Mouse (Mus musculus): Measurements from ENCODE around the gene Ugt1a6a. TPM values are rescaled to one million over a fixed set of nuclear protein-coding genes. Genes with fewer than 3 reads are reported as not detected.

Gene Ugt1a6a
- polyA plus RNA-seq, 1 experiment from 2014 or later, result 0.48 TPM

DNA sequence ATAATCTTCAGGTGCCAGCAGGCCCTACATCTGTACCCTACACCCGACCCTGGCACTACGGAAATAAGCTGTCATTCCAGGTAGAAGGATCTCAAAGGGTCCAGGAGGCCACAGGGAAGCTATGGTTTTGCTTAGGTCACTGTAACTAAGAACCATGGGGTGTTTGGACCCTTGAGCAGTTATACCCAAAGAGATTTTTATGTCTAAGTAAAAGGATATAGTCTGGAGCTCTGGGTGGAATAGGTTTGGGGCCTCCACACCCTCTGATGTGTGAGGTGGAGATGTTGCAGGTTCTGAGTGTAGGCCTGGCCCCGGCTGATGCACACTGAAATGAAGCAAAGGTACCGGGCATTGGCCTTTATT, 99.6 kb downstream of the Ugt1a6a start:
- no peak overlapping the region for H3K9ac ChIP-seq (replicated peaks; ENCODE audit: low read length)
- 70% methylated on average over 4 of the region's 4 CpGs for WGBS
- H3K4me2 ChIP-seq (ENCODE audit: low read depth, low read length), result no peak overlapping the region
- no peaks in the 10 kb centered on the region for H3K36me3 ChIP-seq (replicated peaks; ENCODE audit: control insufficient read depth, insufficient read depth, low read depth, low read length)
- no peak for ATAC-seq (replicated peaks; ENCODE audit: insufficient number of reproducible peaks, low FRiP score, low TSS enrichment, low read depth)
- no peak overlapping the region for H3K27ac ChIP-seq (replicated peaks; ENCODE audit: low read depth, low read length)
- no peaks in the 10 kb centered on the region for H3K27me3 ChIP-seq (ENCODE audit: control insufficient read depth, insufficient read depth, low read length)
- peaks cover 94% of the 10 kb centered on the region for H3K9me3 ChIP-seq (replicated peaks; ENCODE audit: control insufficient read depth, low read length)
- DNase-seq (ENCODE audit: low spot score), result no peak
- H3K4me3 ChIP-seq (ENCODE audit: low read depth, low read length), result no peak overlapping the region
- no peaks in the 10 kb centered on the region for H3K4me1 ChIP-seq (ENCODE audit: control insufficient read depth, insufficient read depth, low read length)

DNA sequence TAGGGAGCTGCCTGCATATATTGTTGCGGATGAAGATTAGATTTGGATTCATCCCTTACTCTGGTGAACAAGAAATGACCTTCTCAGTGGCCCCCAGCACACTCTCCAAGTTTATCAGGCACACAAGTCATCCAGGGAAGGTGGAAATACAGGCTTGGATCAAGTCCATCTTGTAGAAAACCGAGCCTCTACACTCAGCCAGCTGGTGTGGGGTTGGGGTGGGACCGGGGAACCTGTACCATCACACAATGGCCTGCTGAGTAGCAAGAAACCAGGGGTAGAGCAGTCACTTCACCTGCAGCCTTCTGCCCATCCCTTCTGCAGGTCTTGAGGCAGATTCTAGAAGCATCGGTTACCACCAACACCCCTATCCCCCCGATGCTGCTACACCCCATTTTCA, 100.0 kb downstream of the Ugt1a6a start:
- H3K27ac ChIP-seq (replicated peaks; ENCODE audit: low read depth, low read length), result no peak overlapping the region
- H3K27me3 ChIP-seq (ENCODE audit: control insufficient read depth, insufficient read depth, low read length), result no peaks in the 10 kb centered on the region
- H3K4me3 ChIP-seq (ENCODE audit: low read depth, low read length), result no peak overlapping the region
- no peaks in the 10 kb centered on the region for H3K4me1 ChIP-seq (ENCODE audit: control insufficient read depth, insufficient read depth, low read length)
- WGBS, result 46% methylated on average over 5 of the region's 5 CpGs
- H3K9ac ChIP-seq (replicated peaks; ENCODE audit: low read length), result no peak overlapping the region
- ATAC-seq (replicated peaks; ENCODE audit: insufficient number of reproducible peaks, low FRiP score, low TSS enrichment, low read depth), result no peak
- H3K36me3 ChIP-seq (replicated peaks; ENCODE audit: control insufficient read depth, insufficient read depth, low read depth, low read length), result no peaks in the 10 kb centered on the region
- H3K9me3 ChIP-seq (replicated peaks; ENCODE audit: control insufficient read depth, low read length), result peaks cover 95% of the 10 kb centered on the region
- H3K4me2 ChIP-seq (ENCODE audit: low read depth, low read length), result no peak overlapping the region
- no peak for DNase-seq (ENCODE audit: low spot score)

DNA sequence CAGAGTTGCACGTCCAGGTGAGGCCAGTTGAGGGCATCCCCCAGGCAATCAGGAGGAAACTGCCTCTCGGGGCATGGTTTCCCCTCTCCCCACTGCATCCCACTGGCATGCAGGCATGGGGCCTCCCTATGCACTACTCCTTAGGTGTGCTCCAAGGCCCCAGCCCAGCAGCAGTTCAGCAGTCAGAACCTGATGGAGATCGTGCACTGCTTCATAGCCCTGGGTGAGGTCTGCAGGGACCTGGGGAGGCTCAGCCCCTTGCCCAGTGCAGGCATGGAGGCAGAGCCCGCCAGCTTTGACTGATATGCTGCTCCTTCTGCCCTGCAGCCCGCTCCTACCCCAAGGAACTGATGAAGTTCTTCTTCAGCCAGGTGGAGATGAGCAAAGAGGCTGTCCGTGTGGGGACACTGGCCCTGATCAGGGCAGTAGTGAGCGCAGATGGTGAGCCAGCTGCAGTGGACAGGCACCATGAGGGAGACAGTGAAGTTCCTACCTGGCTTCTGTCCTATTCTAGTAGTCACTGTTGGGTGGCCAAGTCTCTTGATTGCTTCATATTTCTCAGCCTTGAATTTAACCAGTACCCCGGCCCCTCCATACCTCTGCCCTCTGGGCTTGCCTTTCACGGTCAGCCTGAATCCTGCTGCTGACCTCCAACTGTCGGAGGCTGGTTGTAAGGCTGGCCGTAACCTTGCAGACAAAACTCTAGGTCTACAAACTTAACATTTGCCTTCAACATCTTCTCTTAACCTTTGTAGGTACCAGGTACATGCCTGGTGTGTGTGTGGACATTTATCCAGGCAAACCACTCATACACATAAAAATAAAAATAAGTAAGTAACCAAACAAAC, 100.7 kb downstream of the Ugt1a6a start:
- DNase-seq (ENCODE audit: low spot score) (no peak), ATAC-seq (replicated peaks; ENCODE audit: insufficient number of reproducible peaks, low FRiP score, low TSS enrichment, low read depth) (0 out of 2 replicates have a peak, but pooled peaks have one; percentile 5)
- Histone ChIP-seq H3K9me3 (replicated peaks; ENCODE audit: control insufficient read depth, low read length) (peaks cover 94% of the 10 kb centered on the region), H3K27me3 (ENCODE audit: control insufficient read depth, insufficient read depth, low read length) (no peaks in the 10 kb centered on the region), H3K4me1 (ENCODE audit: control insufficient read depth, insufficient read depth, low read length) (no peaks in the 10 kb centered on the region), H3K4me2 (ENCODE audit: low read depth, low read length) (no peak overlapping the region), H3K36me3 (replicated peaks; ENCODE audit: control insufficient read depth, insufficient read depth, low read depth, low read length) (no peaks in the 10 kb centered on the region), H3K4me3 (ENCODE audit: low read depth, low read length) (no peak overlapping the region), H3K27ac (replicated peaks; ENCODE audit: low read depth, low read length) (no peak overlapping the region), H3K9ac (replicated peaks; ENCODE audit: low read length) (no peak overlapping the region)
- 63% methylated on average over 11 of the region's 11 CpGs for WGBS

DNA sequence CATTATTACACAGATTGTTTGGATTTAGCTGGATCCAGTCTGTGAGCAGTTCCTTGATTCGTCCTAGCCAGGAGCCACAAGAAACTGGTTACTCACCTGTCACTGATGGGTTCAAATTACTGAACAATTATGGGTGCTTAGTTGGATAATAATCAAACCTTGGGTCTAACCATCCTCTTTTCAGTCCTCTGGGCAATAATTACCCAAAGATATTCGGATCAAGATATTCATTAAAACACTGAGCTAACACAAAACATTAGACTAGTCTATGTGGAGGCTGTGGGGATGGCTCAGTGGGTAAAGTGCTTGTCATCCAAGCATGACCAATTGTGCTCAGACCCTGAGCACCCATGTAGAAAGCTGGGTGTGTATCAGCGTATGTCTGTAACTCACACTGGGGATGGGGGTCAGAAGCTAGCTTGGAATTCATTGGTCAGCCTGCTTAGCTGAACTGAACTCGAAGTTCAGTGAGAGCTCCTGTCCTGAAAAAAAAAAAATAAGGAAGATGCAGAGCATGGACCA, 101.3 kb downstream of the Ugt1a6a start:
- no peaks in the 10 kb centered on the region for H3K27me3 ChIP-seq (ENCODE audit: control insufficient read depth, insufficient read depth, low read length)
- H3K9me3 ChIP-seq (replicated peaks; ENCODE audit: control insufficient read depth, low read length), result peaks cover 94% of the 10 kb centered on the region
- WGBS, result 63% methylated on average over 4 of the region's 4 CpGs
- no peaks in the 10 kb centered on the region for H3K36me3 ChIP-seq (replicated peaks; ENCODE audit: control insufficient read depth, insufficient read depth, low read depth, low read length)
- DNase-seq (ENCODE audit: low spot score) (no peak), ATAC-seq (replicated peaks; ENCODE audit: insufficient number of reproducible peaks, low FRiP score, low TSS enrichment, low read depth) (no peak)
- H3K27ac ChIP-seq (replicated peaks; ENCODE audit: low read depth, low read length), result no peak overlapping the region
- no peak overlapping the region for H3K9ac ChIP-seq (replicated peaks; ENCODE audit: low read length)
- H3K4me3 ChIP-seq (ENCODE audit: low read depth, low read length), result no peak overlapping the region
- H3K4me2 ChIP-seq (ENCODE audit: low read depth, low read length), result no peak overlapping the region
- no peaks in the 10 kb centered on the region for H3K4me1 ChIP-seq (ENCODE audit: control insufficient read depth, insufficient read depth, low read length)

DNA sequence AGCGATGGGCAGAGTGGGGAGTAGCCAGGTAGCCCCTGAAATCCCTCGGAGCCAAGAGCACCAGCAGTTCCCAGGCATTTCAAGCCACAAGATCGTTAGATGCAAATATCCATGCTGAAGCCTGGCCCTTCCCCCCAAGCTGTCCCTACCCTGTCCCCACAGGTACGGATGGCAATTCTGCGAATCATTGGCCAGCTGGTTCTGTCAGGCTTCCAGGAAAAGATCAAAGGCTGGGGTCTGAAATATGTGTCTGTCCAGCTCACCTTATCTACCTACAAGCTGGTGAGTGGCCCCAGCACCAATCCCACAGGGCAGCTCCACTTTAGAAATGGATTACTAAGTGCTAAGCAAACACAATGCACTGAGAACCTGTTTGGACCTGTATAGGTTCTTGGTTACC, 102.7 kb downstream of the Ugt1a6a start:
- Histone ChIP-seq H3K9me3 (replicated peaks; ENCODE audit: control insufficient read depth, low read length) (peaks cover 89% of the 10 kb centered on the region), H3K27ac (replicated peaks; ENCODE audit: low read depth, low read length) (no peak overlapping the region), H3K4me1 (ENCODE audit: control insufficient read depth, insufficient read depth, low read length) (no peaks in the 10 kb centered on the region), H3K4me3 (ENCODE audit: low read depth, low read length) (no peak overlapping the region), H3K4me2 (ENCODE audit: low read depth, low read length) (no peak overlapping the region), H3K36me3 (replicated peaks; ENCODE audit: control insufficient read depth, insufficient read depth, low read depth, low read length) (no peaks in the 10 kb centered on the region), H3K27me3 (ENCODE audit: control insufficient read depth, insufficient read depth, low read length) (no peaks in the 10 kb centered on the region), H3K9ac (replicated peaks; ENCODE audit: low read length) (no peak overlapping the region)
- 81% methylated on average over 5 of the region's 5 CpGs for WGBS
- ATAC-seq (replicated peaks; ENCODE audit: insufficient number of reproducible peaks, low FRiP score, low TSS enrichment, low read depth), result no peak
- no peak for DNase-seq (ENCODE audit: low spot score)

DNA sequence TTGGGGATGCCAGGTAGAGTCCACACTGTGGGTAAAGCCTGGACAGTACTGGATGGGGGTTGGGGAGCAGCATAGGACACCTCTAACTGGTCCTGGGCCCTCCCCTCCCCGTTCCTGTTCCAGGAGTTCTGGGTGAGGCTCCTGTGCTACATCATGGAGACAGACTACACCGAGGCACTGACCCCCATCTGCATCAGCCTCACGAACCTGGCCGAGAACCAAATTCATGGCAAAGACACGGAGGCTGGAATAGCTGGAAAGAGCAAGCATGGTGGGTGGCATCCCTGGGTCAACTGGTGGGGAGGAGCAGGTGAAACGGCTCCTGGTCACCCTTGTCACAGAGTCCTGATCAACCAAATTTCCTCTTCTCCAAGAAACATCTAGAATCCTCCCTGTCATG, 104.2 kb downstream of the Ugt1a6a start:
- peak; percentile 12; the same call in 1 of the 2 replicates for ATAC-seq (replicated peaks; ENCODE audit: insufficient number of reproducible peaks, low FRiP score, low TSS enrichment, low read depth)
- H3K9me3 ChIP-seq (replicated peaks; ENCODE audit: control insufficient read depth, low read length), result peaks cover 88% of the 10 kb centered on the region
- 79% methylated on average over 6 of the region's 6 CpGs for WGBS

DNA sequence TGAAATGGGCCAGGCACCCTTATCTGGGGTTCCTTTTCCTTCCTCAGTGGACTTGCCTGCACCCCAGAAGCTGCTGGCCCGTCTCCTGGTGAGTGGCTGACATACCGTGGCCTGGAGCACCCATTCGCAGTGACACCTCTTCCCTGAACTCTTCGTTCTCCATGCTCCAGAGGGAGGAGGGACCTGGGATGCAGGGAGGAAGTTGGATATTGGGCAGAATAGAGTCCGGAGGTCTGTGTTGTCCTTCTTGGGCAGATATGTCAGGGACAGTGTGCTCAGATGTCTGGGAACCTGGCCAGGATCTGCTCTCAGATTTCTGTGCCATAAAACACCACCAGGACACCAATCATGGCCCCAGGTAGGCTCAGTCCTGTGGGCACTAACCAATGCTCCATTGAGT, 105.5 kb downstream of the Ugt1a6a start:
- Histone ChIP-seq H3K4me2 (ENCODE audit: low read depth, low read length) (no peak overlapping the region), H3K9me3 (replicated peaks; ENCODE audit: control insufficient read depth, low read length) (peaks cover 88% of the 10 kb centered on the region), H3K9ac (replicated peaks; ENCODE audit: low read length) (no peak overlapping the region), H3K4me1 (ENCODE audit: control insufficient read depth, insufficient read depth, low read length) (no peaks in the 10 kb centered on the region), H3K36me3 (replicated peaks; ENCODE audit: control insufficient read depth, insufficient read depth, low read depth, low read length) (no peaks in the 10 kb centered on the region), H3K27ac (replicated peaks; ENCODE audit: low read depth, low read length) (no peak overlapping the region), H3K27me3 (ENCODE audit: control insufficient read depth, insufficient read depth, low read length) (no peaks in the 10 kb centered on the region), H3K4me3 (ENCODE audit: low read depth, low read length) (no peak overlapping the region)
- DNase-seq (ENCODE audit: low spot score) (no peak), ATAC-seq (replicated peaks; ENCODE audit: insufficient number of reproducible peaks, low FRiP score, low TSS enrichment, low read depth) (no peak)
- WGBS, result 77% methylated on average over 5 of the region's 5 CpGs

More for the DNA sequence above, 104.2 kb downstream of the Ugt1a6a start:
- Histone ChIP-seq H3K4me1 (ENCODE audit: control insufficient read depth, insufficient read depth, low read length) (no peaks in the 10 kb centered on the region), H3K36me3 (replicated peaks; ENCODE audit: control insufficient read depth, insufficient read depth, low read depth, low read length) (no peaks in the 10 kb centered on the region), H3K4me3 (ENCODE audit: low read depth, low read length) (no peak overlapping the region), H3K27me3 (ENCODE audit: control insufficient read depth, insufficient read depth, low read length) (no peaks in the 10 kb centered on the region), H3K9ac (replicated peaks; ENCODE audit: low read length) (no peak overlapping the region), H3K27ac (replicated peaks; ENCODE audit: low read depth, low read length) (no peak overlapping the region), H3K4me2 (ENCODE audit: low read depth, low read length) (no peak overlapping the region)
- DNase-seq (ENCODE audit: low spot score), result no peak

DNA sequence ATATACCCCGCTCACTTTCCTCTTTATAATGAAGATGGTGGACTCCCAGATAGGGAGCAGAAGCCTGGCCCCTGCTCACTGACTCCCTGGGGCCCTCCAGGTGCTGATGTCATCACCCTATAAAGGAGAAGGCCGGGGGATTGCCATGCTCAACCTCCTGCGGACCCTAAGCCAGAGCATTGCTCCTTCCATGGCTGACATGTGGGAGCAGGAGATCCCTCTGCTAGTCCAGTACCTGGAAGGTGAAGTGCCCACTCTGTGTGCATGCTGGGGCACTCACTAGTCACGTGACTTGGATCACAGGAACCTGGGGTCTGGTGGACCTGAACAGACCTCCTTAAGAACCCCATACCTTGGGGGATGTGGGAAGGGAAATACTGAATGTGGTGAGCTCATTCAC, 106.0 kb downstream of the Ugt1a6a start:
- WGBS, result 71% methylated on average over 4 of the region's 4 CpGs

More for the DNA sequence above, 106.0 kb downstream of the Ugt1a6a start:
- H3K36me3 ChIP-seq (replicated peaks; ENCODE audit: control insufficient read depth, insufficient read depth, low read depth, low read length), result no peaks in the 10 kb centered on the region
- H3K27ac ChIP-seq (replicated peaks; ENCODE audit: low read depth, low read length), result no peak overlapping the region
- H3K9me3 ChIP-seq (replicated peaks; ENCODE audit: control insufficient read depth, low read length), result peaks cover 88% of the 10 kb centered on the region
- no peak for DNase-seq (ENCODE audit: low spot score)
- no peak overlapping the region for H3K4me3 ChIP-seq (ENCODE audit: low read depth, low read length)
- no peak overlapping the region for H3K9ac ChIP-seq (replicated peaks; ENCODE audit: low read length)
- ATAC-seq (replicated peaks; ENCODE audit: insufficient number of reproducible peaks, low FRiP score, low TSS enrichment, low read depth), result 0 out of 2 replicates have a peak, but pooled peaks have one; percentile 3
- H3K4me2 ChIP-seq (ENCODE audit: low read depth, low read length), result no peak overlapping the region
- H3K27me3 ChIP-seq (ENCODE audit: control insufficient read depth, insufficient read depth, low read length), result no peaks in the 10 kb centered on the region
- no peaks in the 10 kb centered on the region for H3K4me1 ChIP-seq (ENCODE audit: control insufficient read depth, insufficient read depth, low read length)

Data from embryonic facial prominence, embryonic 11.5 days (tissue).